Mouse (Mus musculus): ENCODE results near the gene Tdp1.

DNA sequence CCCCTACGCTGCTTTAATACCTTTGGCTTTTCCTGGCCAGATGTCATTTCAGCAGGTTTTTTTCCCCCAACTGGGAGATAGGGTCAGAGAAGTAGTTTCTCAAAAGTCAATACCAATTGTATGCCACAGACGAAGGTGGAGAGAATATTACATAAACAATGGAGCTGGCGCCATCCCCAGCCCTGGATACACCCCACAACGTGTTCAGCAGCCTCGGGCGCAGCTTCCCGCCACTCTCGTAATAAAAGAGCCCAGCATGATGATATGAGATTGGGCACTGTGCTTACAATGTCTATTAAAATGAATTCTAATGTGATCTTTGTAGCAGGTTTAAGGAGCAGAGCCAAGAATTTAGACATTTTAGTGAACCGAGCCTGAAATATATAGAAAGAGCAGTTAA, 28.3 kb upstream of the Tdp1 start:
- TF ChIP-seq GATA2 (IDR thresholded peaks at IDR 0.05; ENCODE audit: borderline replicate concordance, low read depth, low read length): no peak
- no peak for TF ChIP-seq POLR2AphosphoS5 (IDR thresholded peaks at IDR 0.05; ENCODE audit: insufficient replicate concordance, low read depth, low read length)
- no peak for TF ChIP-seq CTCF (IDR thresholded peaks at IDR 0.05; ENCODE audit: low read depth, low read length)

Measured in G1E (cell line).